Mouse (Mus musculus): ENCODE results near the gene Serpine2. TPM values are rescaled to one million over a fixed set of nuclear protein-coding genes. Genes with fewer than 3 reads are reported as not detected.

The Serpine2 gene
- polyA plus RNA-seq, 1 experiment: 18.2 TPM

DNA sequence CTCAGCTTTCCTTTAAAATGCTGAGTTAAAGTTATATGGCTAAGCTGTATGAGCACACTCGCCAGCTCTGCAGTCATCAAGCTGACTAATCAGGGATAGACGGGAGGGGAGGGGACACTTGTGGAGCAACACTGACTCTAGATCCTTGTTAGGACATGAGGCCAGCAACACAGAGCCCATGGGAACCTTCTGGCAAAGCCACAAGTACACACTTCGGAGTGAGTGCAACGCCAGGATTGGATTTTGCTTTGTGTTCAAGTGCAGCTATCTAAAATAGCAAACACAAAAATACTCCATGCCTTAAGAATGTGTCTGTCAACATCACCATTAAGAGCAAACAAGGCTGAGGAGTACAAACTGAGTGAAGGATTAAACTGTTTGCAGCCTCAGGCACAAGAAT, 114.9 kb downstream of the Serpine2 start:
- TF ChIP-seq MYOG (IDR thresholded peaks at IDR 0.05; ENCODE audit: control insufficient read depth in 1 of 3, insufficient read depth in 1 of 3, insufficient read length in 2 of 3, low read depth in 2 of 3) (no peak), SRF (IDR thresholded peaks at IDR 0.05; ENCODE audit: control insufficient read depth, insufficient read length, low read depth) (no peak), POLR2A (IDR thresholded peaks at IDR 0.05; ENCODE audit: insufficient read length, low read depth) (no peak), CEBPB (IDR thresholded peaks at IDR 0.05; ENCODE audit: insufficient read depth, poor library complexity, severe bottlenecking) (no peak), REST (IDR thresholded peaks at IDR 0.05; ENCODE audit: insufficient read depth, insufficient read length) (no peak), TCF12 (IDR thresholded peaks at IDR 0.05; ENCODE audit: insufficient read depth, poor library complexity, severe bottlenecking) (no peak), E2F4 (IDR thresholded peaks at IDR 0.05; ENCODE audit: insufficient read depth) (no peak), POLR2AphosphoS2 (IDR thresholded peaks at IDR 0.05; ENCODE audit: insufficient read length, low read depth) (no peak), TCF3 (IDR thresholded peaks at IDR 0.05; ENCODE audit: insufficient read length, low read depth) (no peak), MYOD1 (IDR thresholded peaks at IDR 0.05; ENCODE audit: control insufficient read depth in 1 of 3, insufficient read length in 2 of 3, low read depth in 2 of 3) (no peak), USF1 (IDR thresholded peaks at IDR 0.05; ENCODE audit: low read depth) (no peak)
- Histone ChIP-seq H3K4me3 (no peak overlapping the region), H3ac (ENCODE audit: control insufficient read depth, insufficient read length) (no peak overlapping the region), H3K79me2 (ENCODE audit: control insufficient read depth, insufficient read depth) (peaks cover 54% of the 10 kb centered on the region), H3K27me3 (ENCODE audit: control insufficient read depth, insufficient read depth, insufficient read length) (no peaks in the 10 kb centered on the region), H3K36me3 (ENCODE audit: control insufficient read depth, insufficient read depth) (peaks cover 6% of the 10 kb centered on the region), H3K4me2 (ENCODE audit: low read depth) (no peak overlapping the region)

Other genes starting within 250 kb of the Serpine2 start
- gene Ap1s3, start 189.2 kb downstream of the Serpine2 start, polyA plus RNA-seq (2012; fragmentation: generic; extraction: Trizol): 0.34 TPM
- 32.6 TPM for gene Mrpl44, start 85.2 kb downstream of the Serpine2 start, polyA plus RNA-seq (2012; fragmentation: generic; extraction: Trizol)
- 28.6 TPM for gene Wdfy1, start 85.0 kb downstream of the Serpine2 start, polyA plus RNA-seq (2012; fragmentation: generic; extraction: Trizol)